Mouse (Mus musculus) heart, adult 2 months (tissue): ENCODE results near the gene Dhrs7c.

ENCODE experiments used
- EP300 ChIP-seq: fragments of 200-500 bp; IDR thresholded peaks from 2 replicates; pipeline ENCODE4 v1.6.1; 2011; ENCODE audit warnings: low read depth, low read length, control low read depth; ENCODE audit not compliant: insufficient read depth
- POLR2A ChIP-seq: fragments of 200-500 bp; IDR thresholded peaks from 2 replicates; pipeline ENCODE4 v1.6.1; 2011; ENCODE audit warnings: mild to moderate bottlenecking, low read depth, low read length, control low read depth; ENCODE audit not compliant: insufficient read depth

GRCm38 (mm10) chr11:67805538-67805937 lies 7.6 kb downstream of the Dhrs7c start:
- TF ChIP-seq EP300 (no peak), POLR2A (no peak)
